Comparison of ENCODE assay signal across 8 mouse cellular contexts in genomic region chr10:60262386-60262785, GRCm38 (mm10). TPM values are rescaled to one million over a fixed set of nuclear protein-coding genes. Genes with fewer than 3 reads are reported as not detected.
DNase-seq lines count a peak whose midpoint lies in the region; ATAC-seq and TF ChIP-seq lines count a peak whose summit lies in the region.

No protein-coding gene starts in this region.

- no peak overlapping the region for H3K4me3 ChIP-seq in forebrain, postnatal 0 days (ENCODE audit: low read depth, low read length)

- H3K36me3 ChIP-seq in forebrain, postnatal 0 days (ENCODE audit: insufficient read depth): no peaks in the 10 kb centered on the region

- H3K27ac ChIP-seq in forebrain, postnatal 0 days (ENCODE audit: low read depth, low read length): peak overlapping the region; percentile 57; the same call in 1 of the 2 replicates

- H3K4me1 ChIP-seq in forebrain, postnatal 0 days (ENCODE audit: insufficient read depth): 0 out of 2 replicates have a peak, but pooled peaks cover 3% of the 10 kb centered on the region

- ATAC-seq in forebrain, postnatal 0 days: peak; percentile 91

- no peak overlapping the region for H3K9ac ChIP-seq in forebrain, postnatal 0 days

- no peak overlapping the region for H3K4me2 ChIP-seq in forebrain, postnatal 0 days (ENCODE audit: low read depth)

- no peak for TF ChIP-seq CTCF in forebrain, postnatal 0 days (IDR thresholded peaks at IDR 0.05; ENCODE audit: low read depth)

- peak; percentile 97 for DNase-seq in 416B (ENCODE audit: low read depth)
- peak; percentile 95 for DNase-seq in adrenal gland, postnatal 10 days
- peak; percentile 82 for DNase-seq in forebrain, postnatal 0 days
- peak; percentile 92 for DNase-seq in heart, postnatal 4 days
- peak; percentile 94 for DNase-seq in layer of hippocampus, adult 9-11 months
- DNase-seq in lung, postnatal 36 days: peak; percentile 96
- DNase-seq in right cerebral cortex, adult 18-20 months: peak; percentile 79
- DNase-seq in urinary bladder, postnatal 10 days (ENCODE audit: low spot score): peak; percentile 55

- no peaks in the 10 kb centered on the region for H3K9me3 ChIP-seq in forebrain, postnatal 0 days (ENCODE audit: low read length)

- WGBS in forebrain, postnatal 0 days: 29% methylated on average over 3 of the region's 3 CpGs

- H3K27me3 ChIP-seq in forebrain, postnatal 0 days (ENCODE audit: insufficient read depth, low read length): no peaks in the 10 kb centered on the region

RNA-seq across cellular contexts. Expression of gene Psap, which starts 15.0 kb away (rescaled TPM):
- 100 to 1,000 TPM; 882 to 922 TPM for total RNA-seq in adrenal gland, postnatal 10 days (2021)
- total RNA-seq in forebrain, postnatal 0 days (2014; rRNA removed): 577 and 690 TPM in 2 replicates
- 229 and 259 TPM in 2 replicates for polyA plus RNA-seq in forebrain, postnatal 0 days (2015; fragmentation: Nextera tagmentation; extraction: Ambion mirVana)
- 100 to 1,000 TPM; 554 to 566 TPM for total RNA-seq in heart, postnatal 4 days (2021)

RNA-seq across cellular contexts. Expression of gene Chst3, which starts 43.3 kb away (rescaled TPM):
- 1 to 10 TPM; 2.8 to 3.0 TPM for total RNA-seq in adrenal gland, postnatal 10 days (2021)
- total RNA-seq in forebrain, postnatal 0 days (2014; rRNA removed): 3.9 and 5.6 TPM in 2 replicates
- 0.33 and 0.61 TPM in 2 replicates for polyA plus RNA-seq in forebrain, postnatal 0 days (2015; fragmentation: Nextera tagmentation; extraction: Ambion mirVana)
- 1 to 10 TPM; 1.6 to 2.4 TPM for total RNA-seq in heart, postnatal 4 days (2021)
